Mouse (Mus musculus): ENCODE data around the gene Wdr5b.

Gene Wdr5b

GRCm38 (mm10) chr16:36069819-36070575 is 29.0 kb downstream of the Wdr5b start:
- in situ Hi-C loops (cut with MboI, MseI), result loop anchor here (25.0 kb wide), 1 partner anchor 708 kb away; the partner anchor contains the start of gene Sec22a

- in situ Hi-C loops (cut with MboI, MseI), result loop anchor here (25.0 kb wide), 1 partner anchor 709 kb away; the partner anchor contains the start of gene Sec22a
These were observed 30.1 kb downstream of the Wdr5b start for GRCm38 (mm10) chr16:36071071-36071449.

- in situ Hi-C loops (cut with MboI, MseI), result loop anchor here (25.0 kb wide), 1 partner anchor 709 kb away; the partner anchor contains the start of gene Sec22a
These were observed 30.7 kb downstream of the Wdr5b start, which contains the start of the genes Fam162a and Ccdc58 for GRCm38 (mm10) chr16:36071450-36072379. Gene Fam162a, minus strand, starts transcription at chr16:36071594. Gene Ccdc58, plus strand, starts transcription at chr16:36071685.

- in situ Hi-C loops (cut with MboI, MseI), result loop anchor here (25.0 kb wide), 1 partner anchor 710 kb away; the partner anchor contains the start of gene Sec22a
These were observed 31.5 kb downstream of the Wdr5b start for GRCm38 (mm10) chr16:36072410-36073011.

GRCm38 (mm10) chr16:36074772-36075171 is 33.8 kb downstream of the Wdr5b start:
- in situ Hi-C loops (cut with MboI, MseI), result loop anchor here (25.0 kb wide), 1 partner anchor 712 kb away; the partner anchor contains the start of gene Sec22a

- in situ Hi-C loops (cut with MboI, MseI), result no loop called here
These were observed 38.9 kb downstream of the Wdr5b start for GRCm38 (mm10) chr16:36079916-36080315.

- in situ Hi-C loops (cut with MboI, MseI), result no loop called here
These were observed 46.9 kb downstream of the Wdr5b start for GRCm38 (mm10) chr16:36087846-36088245.

- in situ Hi-C loops (cut with MboI, MseI), result no loop called here
These were observed 48.1 kb downstream of the Wdr5b start for GRCm38 (mm10) chr16:36089065-36089464.

- in situ Hi-C loops (cut with MboI, MseI), result no loop called here
These were observed 49.0 kb downstream of the Wdr5b start for GRCm38 (mm10) chr16:36089850-36090616.

GRCm38 (mm10) chr16:36090785-36091509 is 50.0 kb downstream of the Wdr5b start:
- in situ Hi-C loops (cut with MboI, MseI), result no loop called here

Measured in regulatory T cell (primary cell).